Mouse (Mus musculus): ENCODE results near the gene Spint4. TPM values are rescaled to one million over a fixed set of nuclear protein-coding genes. Genes with fewer than 3 reads are reported as not detected.
"Not testable (repeated sequence)": the region's sequence is repeated elsewhere in the genome, so short reads cannot be mapped to it uniquely, and the experiment has no call there.

Spint4 gene
- polyA plus RNA-seq, 1 experiment from 2014 or later, result not detected

GRCm38 (mm10) chr2:164716194-164716786 is 18.0 kb downstream of the Spint4 start:
- WGBS, result 93% methylated on average over 20 of the region's 23 CpGs

GRCm38 (mm10) chr2:164723276-164723675 is 25.0 kb downstream of the Spint4 start:
- Histone ChIP-seq H3K9me3 (ENCODE audit: control insufficient read depth, low read length) (0 out of 2 replicates have a peak, but pooled peaks cover 3% of the 10 kb centered on the region), H3K4me2 (ENCODE audit: low read depth, low read length) (no peak overlapping the region), H3K27ac (replicated peaks; ENCODE audit: low read depth, low read length) (no peak overlapping the region), H3K36me3 (ENCODE audit: control insufficient read depth, insufficient read depth, low read length) (no peaks in the 10 kb centered on the region), H3K27me3 (replicated peaks; ENCODE audit: control insufficient read depth, insufficient read depth, low read length) (no peaks in the 10 kb centered on the region), H3K4me3 (ENCODE audit: low read depth, low read length) (no peak overlapping the region), H3K9ac (ENCODE audit: low read depth, low read length) (no peak overlapping the region), H3K4me1 (ENCODE audit: control insufficient read depth, insufficient read depth, low read length) (no peaks in the 10 kb centered on the region)
- ATAC-seq (ENCODE audit: low read depth) (no peak), DNase-seq (ENCODE audit: low spot score) (no peak)
- 59% methylated on average over 3 of the region's 4 CpGs for WGBS

More at GRCm38 (mm10) chr2:164716194-164716786, 18.0 kb downstream of the Spint4 start:
- H3K4me2 ChIP-seq (ENCODE audit: low read depth, low read length); H3K27me3 ChIP-seq (replicated peaks; ENCODE audit: control insufficient read depth, insufficient read depth, low read length); H3K27ac ChIP-seq (replicated peaks; ENCODE audit: low read depth, low read length); H3K36me3 ChIP-seq (ENCODE audit: control insufficient read depth, insufficient read depth, low read length); DNase-seq (ENCODE audit: low spot score); ATAC-seq (ENCODE audit: low read depth); H3K4me3 ChIP-seq (ENCODE audit: low read depth, low read length); H3K9ac ChIP-seq (ENCODE audit: low read depth, low read length); H3K9me3 ChIP-seq (ENCODE audit: control insufficient read depth, low read length); H3K4me1 ChIP-seq (ENCODE audit: control insufficient read depth, insufficient read depth, low read length): not testable (repeated sequence)

GRCm38 (mm10) chr2:164725895-164726619 is 27.8 kb downstream of the Spint4 start:
- no peaks in the 10 kb centered on the region for H3K27me3 ChIP-seq (replicated peaks; ENCODE audit: control insufficient read depth, insufficient read depth, low read length)
- H3K27ac ChIP-seq (replicated peaks; ENCODE audit: low read depth, low read length), result no peak overlapping the region
- no peaks in the 10 kb centered on the region for H3K4me1 ChIP-seq (ENCODE audit: control insufficient read depth, insufficient read depth, low read length)
- no peak overlapping the region for H3K4me3 ChIP-seq (ENCODE audit: low read depth, low read length)
- DNase-seq (ENCODE audit: low spot score) (peak; percentile 84), ATAC-seq (ENCODE audit: low read depth) (peak; percentile 44; the same call in 1 of the 2 replicates)
- no peaks in the 10 kb centered on the region for H3K36me3 ChIP-seq (ENCODE audit: control insufficient read depth, insufficient read depth, low read length)
- H3K9ac ChIP-seq (ENCODE audit: low read depth, low read length), result no peak overlapping the region
- WGBS, result 15% methylated on average over 5 of the region's 6 CpGs
- H3K9me3 ChIP-seq (ENCODE audit: control insufficient read depth, low read length), result 0 out of 2 replicates have a peak, but pooled peaks cover 3% of the 10 kb centered on the region
- H3K4me2 ChIP-seq (ENCODE audit: low read depth, low read length), result no peak overlapping the region

- Histone ChIP-seq H3K4me1 (ENCODE audit: control insufficient read depth, insufficient read depth, low read length) (no peaks in the 10 kb centered on the region), H3K9ac (ENCODE audit: low read depth, low read length) (no peak overlapping the region), H3K4me2 (ENCODE audit: low read depth, low read length) (no peak overlapping the region), H3K4me3 (ENCODE audit: low read depth, low read length) (no peak overlapping the region), H3K36me3 (ENCODE audit: control insufficient read depth, insufficient read depth, low read length) (no peaks in the 10 kb centered on the region), H3K27ac (replicated peaks; ENCODE audit: low read depth, low read length) (no peak overlapping the region), H3K9me3 (ENCODE audit: control insufficient read depth, low read length) (no peaks in the 10 kb centered on the region), H3K27me3 (replicated peaks; ENCODE audit: control insufficient read depth, insufficient read depth, low read length) (no peaks in the 10 kb centered on the region)
- DNase-seq (ENCODE audit: low spot score) (no peak), ATAC-seq (ENCODE audit: low read depth) (no peak)
- WGBS, result 73% methylated on average over 5 of the region's 5 CpGs
These were observed 33.4 kb downstream of the Spint4 start for GRCm38 (mm10) chr2:164731719-164732118.

- H3K27me3 ChIP-seq (replicated peaks; ENCODE audit: control insufficient read depth, insufficient read depth, low read length), result no peaks in the 10 kb centered on the region
- ATAC-seq (ENCODE audit: low read depth) (no peak), DNase-seq (ENCODE audit: low spot score) (no peak)
- H3K4me3 ChIP-seq (ENCODE audit: low read depth, low read length), result no peak overlapping the region
- no peak overlapping the region for H3K9ac ChIP-seq (ENCODE audit: low read depth, low read length)
- WGBS, result 87% methylated on average over 2 of the region's 2 CpGs
- H3K27ac ChIP-seq (replicated peaks; ENCODE audit: low read depth, low read length), result no peak overlapping the region
- H3K4me2 ChIP-seq (ENCODE audit: low read depth, low read length), result no peak overlapping the region
- no peaks in the 10 kb centered on the region for H3K4me1 ChIP-seq (ENCODE audit: control insufficient read depth, insufficient read depth, low read length)
- no peaks in the 10 kb centered on the region for H3K9me3 ChIP-seq (ENCODE audit: control insufficient read depth, low read length)
- H3K36me3 ChIP-seq (ENCODE audit: control insufficient read depth, insufficient read depth, low read length), result no peaks in the 10 kb centered on the region
These were observed 35.0 kb downstream of the Spint4 start for GRCm38 (mm10) chr2:164733259-164733658.

- H3K4me1 ChIP-seq (ENCODE audit: control insufficient read depth, insufficient read depth, low read length), result no peaks in the 10 kb centered on the region
- H3K27ac ChIP-seq (replicated peaks; ENCODE audit: low read depth, low read length), result no peak overlapping the region
- no peaks in the 10 kb centered on the region for H3K9me3 ChIP-seq (ENCODE audit: control insufficient read depth, low read length)
- H3K4me2 ChIP-seq (ENCODE audit: low read depth, low read length), result no peak overlapping the region
- H3K9ac ChIP-seq (ENCODE audit: low read depth, low read length), result no peak overlapping the region
- ATAC-seq (ENCODE audit: low read depth), result no peak
- 84% methylated on average over 5 of the region's 5 CpGs for WGBS
- no peak for DNase-seq (ENCODE audit: low spot score)
- no peaks in the 10 kb centered on the region for H3K36me3 ChIP-seq (ENCODE audit: control insufficient read depth, insufficient read depth, low read length)
- no peak overlapping the region for H3K4me3 ChIP-seq (ENCODE audit: low read depth, low read length)
- no peaks in the 10 kb centered on the region for H3K27me3 ChIP-seq (replicated peaks; ENCODE audit: control insufficient read depth, insufficient read depth, low read length)
These were observed 36.5 kb downstream of the Spint4 start for GRCm38 (mm10) chr2:164734839-164735238.

GRCm38 (mm10) chr2:164735446-164735845 is 37.1 kb downstream of the Spint4 start:
- no peak overlapping the region for H3K4me2 ChIP-seq (ENCODE audit: low read depth, low read length)
- WGBS, result 84% methylated on average over 5 of the region's 5 CpGs
- no peak overlapping the region for H3K27ac ChIP-seq (replicated peaks; ENCODE audit: low read depth, low read length)

GRCm38 (mm10) chr2:164737377-164738090 is 39.2 kb downstream of the Spint4 start:
- WGBS, result 57% methylated on average over 3 of the region's 3 CpGs

More at GRCm38 (mm10) chr2:164735446-164735845, 37.1 kb downstream of the Spint4 start:
- no peaks in the 10 kb centered on the region for H3K4me1 ChIP-seq (ENCODE audit: control insufficient read depth, insufficient read depth, low read length)
- H3K9ac ChIP-seq (ENCODE audit: low read depth, low read length), result no peak overlapping the region
- no peaks in the 10 kb centered on the region for H3K36me3 ChIP-seq (ENCODE audit: control insufficient read depth, insufficient read depth, low read length)
- ATAC-seq (ENCODE audit: low read depth) (no peak), DNase-seq (ENCODE audit: low spot score) (no peak)
- no peaks in the 10 kb centered on the region for H3K9me3 ChIP-seq (ENCODE audit: control insufficient read depth, low read length)
- H3K27me3 ChIP-seq (replicated peaks; ENCODE audit: control insufficient read depth, insufficient read depth, low read length), result no peaks in the 10 kb centered on the region
- no peak overlapping the region for H3K4me3 ChIP-seq (ENCODE audit: low read depth, low read length)

More at GRCm38 (mm10) chr2:164737377-164738090, 39.2 kb downstream of the Spint4 start:
- Histone ChIP-seq H3K9me3 (ENCODE audit: control insufficient read depth, low read length) (no peaks in the 10 kb centered on the region), H3K4me3 (ENCODE audit: low read depth, low read length) (no peak overlapping the region), H3K9ac (ENCODE audit: low read depth, low read length) (no peak overlapping the region), H3K4me1 (ENCODE audit: control insufficient read depth, insufficient read depth, low read length) (no peaks in the 10 kb centered on the region), H3K36me3 (ENCODE audit: control insufficient read depth, insufficient read depth, low read length) (no peaks in the 10 kb centered on the region), H3K27me3 (replicated peaks; ENCODE audit: control insufficient read depth, insufficient read depth, low read length) (no peaks in the 10 kb centered on the region), H3K27ac (replicated peaks; ENCODE audit: low read depth, low read length) (no peak overlapping the region), H3K4me2 (ENCODE audit: low read depth, low read length) (no peak overlapping the region)
- ATAC-seq (ENCODE audit: low read depth) (0 out of 2 replicates have a peak, but pooled peaks have one; percentile 26), DNase-seq (ENCODE audit: low spot score) (no peak)

All from embryonic facial prominence, embryonic 14.5 days (tissue).